Mouse (Mus musculus): Measurements from ENCODE around the gene Atg7.
A peak's percentile ranks its signal among the peaks of the same experiment; 100 is the strongest.
"Not testable (repeated sequence)": the region's sequence is repeated elsewhere in the genome, so short reads cannot be mapped to it uniquely, and the experiment has no call there.

Gene Atg7

GRCm38 (mm10) chr6:114642601-114643528 is at the start of gene Atg7:
Gene Atg7, plus strand, starts transcription at chr6:114643097.
- peak; percentile 87 to 88 for DNase-seq (ENCODE audit: low spot score in 2 of 2)

GRCm38 (mm10) chr6:114614076-114614475 is 28.8 kb upstream of the Atg7 start:
- DNase-seq (ENCODE audit: low spot score in 2 of 2) = peak; percentile 54 to 58

GRCm38 (mm10) chr6:114633886-114634285 is 9.0 kb upstream of the Atg7 start:
- DNase-seq (ENCODE audit: low spot score in 2 of 2) = not testable (repeated sequence)

- DNase-seq (ENCODE audit: low spot score in 2 of 2) = no peak
Observed at GRCm38 (mm10) chr6:114643716-114644115, 819 bp downstream of the Atg7 start.

GRCm38 (mm10) chr6:114644531-114644930 is 1.6 kb downstream of the Atg7 start:
- DNase-seq (ENCODE audit: low spot score in 2 of 2) = no peak

GRCm38 (mm10) chr6:114646201-114646600 is 3.3 kb downstream of the Atg7 start:
- DNase-seq (ENCODE audit: low spot score in 2 of 2) = no peak

GRCm38 (mm10) chr6:114647011-114647410 is 4.1 kb downstream of the Atg7 start:
- no peak for DNase-seq (ENCODE audit: low spot score in 2 of 2)

GRCm38 (mm10) chr6:114648352-114649030 is 5.6 kb downstream of the Atg7 start:
- no peak for DNase-seq (ENCODE audit: low spot score in 2 of 2)

- no peak for DNase-seq (ENCODE audit: low spot score in 2 of 2)
Observed at GRCm38 (mm10) chr6:114652209-114652608, 9.3 kb downstream of the Atg7 start.

- DNase-seq (ENCODE audit: low spot score in 2 of 2) = no peak
Observed at GRCm38 (mm10) chr6:114656826-114657600, 14.1 kb downstream of the Atg7 start.

- DNase-seq (ENCODE audit: low spot score in 2 of 2) = no peak
Observed at GRCm38 (mm10) chr6:114657807-114658206, 14.9 kb downstream of the Atg7 start.

- DNase-seq (ENCODE audit: low spot score in 2 of 2) = no peak
Observed at GRCm38 (mm10) chr6:114659278-114659991, 16.5 kb downstream of the Atg7 start.

GRCm38 (mm10) chr6:114659992-114660800 is 17.3 kb downstream of the Atg7 start:
- DNase-seq (ENCODE audit: low spot score in 2 of 2) = no peak

GRCm38 (mm10) chr6:114663707-114664106 is 20.8 kb downstream of the Atg7 start:
- DNase-seq (ENCODE audit: low spot score in 2 of 2) = no peak

- no peak for DNase-seq (ENCODE audit: low spot score in 2 of 2)
Observed at GRCm38 (mm10) chr6:114664716-114665115, 21.8 kb downstream of the Atg7 start.

- DNase-seq (ENCODE audit: low spot score in 2 of 2) = no peak
Observed at GRCm38 (mm10) chr6:114667518-114667917, 24.6 kb downstream of the Atg7 start.

GRCm38 (mm10) chr6:114674771-114675170 is 31.9 kb downstream of the Atg7 start:
- no peak for DNase-seq (ENCODE audit: low spot score in 2 of 2)

GRCm38 (mm10) chr6:114676091-114676490 is 33.2 kb downstream of the Atg7 start:
- no peak for DNase-seq (ENCODE audit: low spot score in 2 of 2)

- DNase-seq (ENCODE audit: low spot score in 2 of 2) = no peak
Observed at GRCm38 (mm10) chr6:114682092-114682711, 39.3 kb downstream of the Atg7 start.

GRCm38 (mm10) chr6:114683741-114684140 is 40.8 kb downstream of the Atg7 start:
- no peak for DNase-seq (ENCODE audit: low spot score in 2 of 2)
